Mouse (Mus musculus) cerebellum, postnatal 36 days (tissue): ENCODE measurements around the gene Ticam1.

Experiments used
- DNase-seq, 2 experiments: peaks; one replicate each; pipeline ENCODE4 v3.0.0; 2021 to 2022; ENCODE audit warnings: mixed read lengths in 2 of 2

Gene Ticam1

DNA sequence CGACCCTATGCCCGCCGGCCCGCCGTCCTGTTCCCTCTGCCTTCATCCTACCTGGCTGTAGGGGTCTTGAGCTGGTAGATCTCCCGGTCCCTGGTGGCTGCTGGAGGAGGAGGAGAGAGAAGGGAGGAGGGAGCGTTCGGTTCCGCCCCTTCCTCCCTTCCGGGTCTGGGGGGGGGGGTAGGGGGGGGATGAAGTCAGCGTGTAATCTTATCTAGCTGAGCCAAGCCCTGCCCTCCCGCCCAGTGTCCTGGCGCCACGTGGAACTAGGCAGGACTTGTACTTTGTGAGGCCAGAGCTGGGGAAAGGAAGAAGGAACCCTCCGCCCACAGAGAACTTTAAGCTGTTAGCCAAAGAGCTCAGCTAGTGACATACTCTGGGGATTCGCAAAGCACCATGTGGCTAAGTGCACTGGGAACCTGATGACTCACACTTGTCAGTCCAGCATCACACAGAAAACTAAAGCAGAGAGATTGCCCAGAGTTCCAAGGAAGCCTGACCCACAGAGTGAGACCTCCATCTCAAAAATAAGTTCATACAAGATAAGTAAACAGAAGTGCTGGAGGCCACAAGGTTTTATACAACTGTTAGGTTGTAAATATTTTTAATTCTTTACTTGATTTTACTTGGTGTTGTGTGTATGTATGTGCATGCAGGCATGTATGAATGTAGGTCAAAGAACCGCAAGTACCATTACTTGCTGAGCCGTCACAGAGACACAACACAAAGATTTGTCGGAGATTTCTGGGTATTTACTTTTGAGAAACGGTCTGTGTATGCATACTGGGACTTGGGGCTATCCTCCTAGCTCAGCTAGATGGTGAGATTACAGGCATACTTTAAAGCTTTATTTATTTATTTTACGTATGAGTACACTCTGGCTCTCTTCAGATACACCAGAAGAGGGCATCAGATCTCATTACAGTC, at the start of gene Ticam1:
Gene Ticam1, minus strand, starts transcription at position 144 of the 924 bp plus-strand sequence.
- peak; percentile 66 to 67 for DNase-seq

DNA sequence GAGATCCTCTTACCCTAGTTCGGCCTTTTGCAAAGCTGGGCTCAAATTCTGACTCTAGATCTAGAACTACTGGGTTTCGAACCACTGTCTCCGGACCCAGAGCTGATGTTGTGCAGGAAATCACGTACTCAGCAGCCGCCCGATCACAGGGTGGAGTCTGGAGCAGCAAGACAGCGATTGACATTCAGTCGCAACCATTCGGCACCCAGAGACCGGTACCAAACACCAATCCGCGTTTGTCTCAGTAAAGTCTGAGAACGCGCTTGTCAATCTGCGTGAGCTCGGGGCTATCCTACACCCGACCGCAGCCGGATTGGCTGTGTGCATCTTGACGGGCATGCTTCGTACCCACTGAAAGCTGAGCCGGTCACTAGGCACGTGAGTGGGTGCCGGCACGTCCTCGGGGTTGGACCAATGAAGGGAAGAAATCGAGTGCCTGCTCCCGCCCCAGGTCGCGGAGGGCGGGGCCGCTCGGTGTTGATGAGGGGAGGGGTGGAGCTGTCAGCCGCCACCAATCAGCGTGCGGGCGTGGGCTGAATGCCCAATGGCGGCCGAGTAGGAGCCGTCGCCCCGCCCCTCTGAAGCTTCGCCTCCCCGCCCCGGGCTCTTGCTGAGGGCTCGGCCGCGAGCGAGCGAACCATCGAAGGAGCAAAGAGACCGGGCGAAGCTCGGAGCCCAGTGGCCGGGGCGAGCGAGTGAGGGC, 49.0 kb upstream of the Ticam1 start, which contains the start of gene Kdm4b:
Gene Kdm4b, plus strand, starts transcription at position 613 of the 703 bp plus-strand sequence.
- peak; percentile 98 to 99 for DNase-seq

DNA sequence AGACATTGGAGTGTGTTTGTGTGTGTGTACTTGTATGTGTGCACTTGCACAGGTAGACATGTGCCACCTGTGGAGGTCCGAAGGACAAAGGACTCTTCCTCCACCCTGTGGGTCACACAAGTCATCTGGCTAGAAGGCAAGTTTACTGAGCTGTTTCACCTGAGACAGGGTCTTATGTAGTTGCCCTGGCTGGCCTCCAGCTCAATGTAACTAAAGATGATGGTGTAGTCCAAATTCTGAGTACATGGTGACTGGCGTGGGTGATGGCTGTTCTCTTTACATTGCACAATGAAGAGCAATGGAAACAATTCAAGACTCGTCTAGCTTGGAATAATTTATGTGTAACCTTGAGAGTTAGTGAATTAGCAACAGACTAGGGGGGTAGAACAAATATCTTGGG, 47.8 kb upstream of the Ticam1 start:
- DNase-seq, result no peak

- no peak for DNase-seq
Measured at GRCm38 (mm10) chr17:56309191-56309945, 32.8 kb upstream of the Ticam1 start.

DNA sequence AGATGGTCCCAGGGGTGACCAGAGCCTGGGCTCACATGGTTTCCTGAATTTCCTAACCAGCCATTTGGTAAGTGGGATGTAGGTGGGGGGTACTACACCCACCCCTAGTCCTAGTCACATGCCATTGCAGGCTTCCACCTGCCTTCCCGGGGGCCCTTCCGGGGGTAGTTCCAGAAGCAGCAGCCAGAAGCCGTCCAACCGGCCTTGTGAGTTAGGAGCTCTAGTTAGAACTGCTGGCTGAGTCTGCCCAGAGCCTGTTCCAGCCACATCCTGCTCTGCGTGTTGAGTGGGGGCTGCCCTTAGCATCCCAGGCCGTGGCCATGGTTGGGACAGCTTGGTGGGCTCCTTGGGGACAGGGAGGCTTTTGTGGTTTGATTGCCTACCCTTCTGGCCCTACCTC, 31.5 kb upstream of the Ticam1 start:
- DNase-seq, result no peak

DNA sequence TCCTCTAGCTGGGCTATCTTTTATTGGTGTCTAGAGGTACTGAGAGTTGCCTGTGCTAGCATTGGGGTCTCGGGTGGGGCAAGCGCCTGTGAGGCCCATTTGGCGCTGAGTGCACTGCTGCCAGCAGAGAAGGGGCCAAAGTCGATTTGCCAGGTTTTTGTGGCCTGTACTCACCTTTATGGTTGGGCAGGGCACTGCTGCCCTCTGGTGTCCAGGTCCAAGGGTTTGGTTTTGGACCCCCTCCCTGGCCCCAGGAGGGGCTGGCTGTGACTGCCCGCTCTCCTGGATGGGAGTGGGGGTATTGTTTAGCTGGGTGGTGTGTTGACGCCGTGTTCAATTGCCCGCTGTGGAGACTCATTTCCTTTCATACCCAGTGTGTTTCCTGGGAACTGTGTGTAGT, 29.2 kb upstream of the Ticam1 start:
- DNase-seq, result no peak

GRCm38 (mm10) chr17:56305156-56305555, 28.6 kb upstream of the Ticam1 start:
- DNase-seq, result no peak

GRCm38 (mm10) chr17:56304718-56305117, 28.1 kb upstream of the Ticam1 start:
- no peak for DNase-seq

DNA sequence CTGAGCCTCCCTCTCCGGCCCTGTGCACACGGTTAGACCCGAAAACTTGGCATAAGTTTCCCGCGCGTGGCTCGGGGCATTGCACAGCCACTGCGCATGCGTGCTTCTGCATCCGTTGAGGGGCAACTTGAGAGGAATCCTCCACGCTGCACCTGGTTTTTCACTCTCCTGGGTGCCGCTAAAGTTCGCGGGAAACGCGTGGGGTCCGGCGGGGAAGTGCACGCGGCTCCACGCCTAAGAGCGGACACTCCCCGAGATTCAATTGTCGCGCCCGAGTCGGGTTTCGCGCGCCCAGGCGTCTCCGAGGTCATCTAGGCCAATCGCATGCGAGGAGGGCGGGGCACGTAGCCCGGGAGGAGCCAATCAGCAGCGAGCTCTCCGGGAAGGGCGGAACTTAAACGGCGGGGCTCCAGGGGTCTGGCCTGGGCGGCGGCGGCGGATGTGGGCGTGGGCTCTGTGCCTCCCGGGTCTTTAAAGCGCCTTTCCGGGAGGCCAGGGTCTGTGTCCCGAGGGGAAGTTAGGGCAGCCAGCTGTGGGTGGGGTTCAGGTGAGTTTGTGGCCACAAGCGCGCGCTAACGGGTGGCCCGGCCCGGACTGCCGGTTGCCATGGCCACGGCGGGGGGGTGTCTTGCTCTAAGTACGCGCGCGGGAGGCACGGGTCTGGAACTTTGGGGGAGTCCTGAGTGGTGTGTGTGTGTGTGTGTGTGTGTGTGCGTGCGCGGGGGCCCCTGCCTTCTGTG, 27.4 kb upstream of the Ticam1 start:
- peak; percentile 90 to 91 for DNase-seq

GRCm38 (mm10) chr17:56303160-56303846, 26.7 kb upstream of the Ticam1 start, which contains the start of gene Uhrf1:
TSS of gene Uhrf1 (plus strand) at chr17:56303321.
- no peak for DNase-seq

- DNase-seq, result no peak
Measured at GRCm38 (mm10) chr17:56302363-56302996, 25.9 kb upstream of the Ticam1 start.

GRCm38 (mm10) chr17:56300186-56300585, 23.6 kb upstream of the Ticam1 start, which contains the start of gene Arrdc5:
TSS of gene Arrdc5 (minus strand) at chr17:56300286.
- DNase-seq, result no peak

DNA sequence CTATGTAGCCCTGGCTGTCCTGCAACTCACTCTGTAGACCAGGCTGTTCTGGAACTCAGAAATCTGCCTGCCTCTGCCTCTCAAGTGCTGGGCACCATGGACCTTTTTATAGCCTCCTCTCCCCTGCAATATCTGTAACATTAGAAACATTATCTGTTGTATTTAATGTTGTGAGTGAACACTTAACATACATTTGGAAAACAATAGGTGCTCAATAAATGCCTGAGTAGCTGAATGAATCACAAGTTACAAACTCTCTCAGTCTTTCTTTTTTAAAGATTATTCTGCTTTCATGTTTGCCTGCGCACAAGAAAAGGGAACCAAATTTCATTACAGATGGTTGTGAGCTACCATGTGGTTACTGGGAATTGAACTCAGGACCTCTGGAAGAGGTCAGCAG, 21.7 kb upstream of the Ticam1 start:
- DNase-seq, result no peak

DNA sequence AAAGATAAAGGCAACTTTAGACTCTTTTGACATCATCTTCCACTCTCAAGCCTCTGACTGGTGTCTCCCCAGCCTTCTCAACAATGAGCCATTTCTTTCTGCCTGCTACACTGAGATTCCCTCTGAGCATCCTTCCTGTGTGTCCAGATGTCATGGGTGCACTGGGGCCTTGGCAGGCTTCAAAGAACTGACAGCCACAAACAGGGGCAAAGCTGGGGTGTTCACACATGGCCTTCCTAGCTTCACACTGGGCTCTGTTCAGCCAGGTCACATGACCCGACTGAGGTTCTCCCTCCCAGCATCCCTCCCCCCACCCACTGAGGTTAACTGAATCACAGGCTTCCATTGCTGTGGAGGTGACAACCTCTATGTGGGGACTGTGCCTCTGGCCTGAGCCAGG, 19.6 kb upstream of the Ticam1 start:
- no peak for DNase-seq

GRCm38 (mm10) chr17:56294241-56294640, 17.7 kb upstream of the Ticam1 start:
- DNase-seq, result peak; percentile 62 to 70

- DNase-seq, result no peak
Measured at GRCm38 (mm10) chr17:56293291-56293690, 16.7 kb upstream of the Ticam1 start.

- peak in 1 of 2 experiments; percentile 29 for DNase-seq
Measured at GRCm38 (mm10) chr17:56292531-56293222, 16.1 kb upstream of the Ticam1 start, which contains the start of gene Plin3. TSS of gene Plin3 (minus strand) at chr17:56292873.

- no peak for DNase-seq
Measured at GRCm38 (mm10) chr17:56291826-56292475, 15.4 kb upstream of the Ticam1 start.

GRCm38 (mm10) chr17:56291171-56291511, 14.6 kb upstream of the Ticam1 start:
- DNase-seq, result peak; percentile 66 to 74
